Mouse (Mus musculus) liver, embryonic 14.5 days (tissue): ENCODE data around the gene Gramd1a. TPM values are rescaled to one million over a fixed set of nuclear protein-coding genes. Genes with fewer than 3 reads are reported as not detected.

Experiments
- ATAC-seq: fragments of 200-750 bp; cut with Nextera tagmentation; 2 replicates; pipeline ENCODE4 v1.8.0; 2017; ENCODE audit warnings: moderate number of reproducible peaks, mild to moderate bottlenecking, moderate library complexity; ENCODE audit not compliant: insufficient read depth
- DNase-seq, 3 experiments: peaks; one replicate each; pipeline ENCODE4 v3.0.0-alpha.2; 2012 to 2013; ENCODE audit warnings: low read depth in 3 of 3, low spot score in 3 of 3
- H3K27ac ChIP-seq: fragments of 300-500 bp; sonication (generic); 2 replicates; pipeline ENCODE4 v1.5.1; 2014; ENCODE audit warnings: moderate library complexity, mild to moderate bottlenecking, control low read depth, inconsistent platforms
- H3K27me3 ChIP-seq: fragments of 300-500 bp; sonication (generic); 2 replicates; pipeline ENCODE4 v1.6.1; 2014; ENCODE audit warnings: mild to moderate bottlenecking, low read length, moderate library complexity; ENCODE audit not compliant: control insufficient read depth, insufficient read depth
- H3K36me3 ChIP-seq: fragments of 300-500 bp; sonication (generic); replicated peaks from 2 replicates; pipeline ENCODE4 v1.6.1; 2014; ENCODE audit warnings: low read depth; ENCODE audit not compliant: control insufficient read depth, insufficient read depth
- H3K4me1 ChIP-seq, 2 experiments: fragments of 200-500 bp in 1 of 2; fragments of 300-500 bp in 1 of 2; sonication (generic) in 1 of 2; replicated peaks; 2 replicates each; pipeline ENCODE4 v1.6.1; 2012 to 2014; ENCODE audit warnings: antibody characterized with exemption in 1 of 2, inconsistent platforms in 1 of 2, low read length in 1 of 2; ENCODE audit not compliant: control insufficient read depth in 2 of 2, insufficient read depth in 2 of 2
- H3K4me2 ChIP-seq: fragments of 300-500 bp; sonication (generic); 2 replicates; pipeline ENCODE4 v1.6.1; 2014; ENCODE audit warnings: low read depth, mild to moderate bottlenecking, control low read depth, moderate library complexity
- H3K4me3 ChIP-seq, 2 experiments: fragments of 200-500 bp in 1 of 2; fragments of 300-500 bp in 1 of 2; sonication (generic) in 1 of 2; 2 replicates each; pipeline ENCODE4 v1.5.1; 2012 to 2014; ENCODE audit warnings: low read depth in 2 of 2, low read length in 2 of 2, mild to moderate bottlenecking in 2 of 2, control low read depth in 1 of 2, inconsistent platforms in 1 of 2, moderate library complexity in 1 of 2; ENCODE audit not compliant: insufficient read depth in 1 of 2
- H3K9ac ChIP-seq: fragments of 300-500 bp; sonication (generic); replicated peaks from 2 replicates; pipeline ENCODE4 v1.6.1; 2014; ENCODE audit warnings: mild to moderate bottlenecking, control low read depth, moderate library complexity
- H3K9me3 ChIP-seq: fragments of 300-500 bp; sonication (generic); 2 replicates; pipeline ENCODE4 v1.6.1; 2016; ENCODE audit warnings: low read length, mixed read lengths; ENCODE audit not compliant: control insufficient read depth
- CTCF ChIP-seq: IDR thresholded peaks from 2 replicates; pipeline ENCODE4 v1.5.1; 2016; ENCODE audit warnings: antibody characterized with exemption, low read depth, control low read depth
- EP300 ChIP-seq: IDR thresholded peaks from 2 replicates; pipeline ENCODE4 v1.6.1; 2016; ENCODE audit warnings: antibody characterized with exemption, low read depth
- WGBS: fragments of 180-500 bp; shearing (Covaris S2); extraction: QIAGEN DNeasy Blood & Tissue Kit; methylation state at CpG from one replicate; pipeline ENCODE4 v1.1.7; 2014; ENCODE audit not compliant: insufficient replicate concordance; 5-methylcytosine and 5-hydroxymethylcytosine counted together
- polyA plus RNA-seq, 2 experiments: library from polyadenylated mRNA; depleted of rRNA in 1 of 2; stranded (reverse) in 1 of 2; unstranded in 1 of 2; fragments of >200 nt; fragmentation: Nextera tagmentation in 1 of 2; extraction: Ambion mirVana in 1 of 2; gene quantifications; 2 replicates each; pipeline versions ENCODE4 v1.2.1 to v1.2.3; 2012 to 2014

The Gramd1a gene
- polyA plus RNA-seq, 2 experiments = 8.5 to 19.1 TPM

GRCm38 (mm10) chr7:31113800-31114199 lies 41.9 kb downstream of the Gramd1a start:
- Histone ChIP-seq H3K4me2 (peak overlapping the region; percentile 47), H3K36me3 (no peaks in the 10 kb centered on the region), H3K4me3 (peak overlapping the region; percentile 39 to 46; a peak in 3 of 4 replicates), H3K27ac (no peak overlapping the region), H3K27me3 (no peaks in the 10 kb centered on the region), H3K9ac (no peak overlapping the region), H3K4me1 (peaks cover 0 to 19% of the 10 kb centered on the region in 2 experiments; a peak in 2 of 4 replicates), H3K9me3 (no peaks in the 10 kb centered on the region)
- no peak for TF ChIP-seq EP300
- no peak for TF ChIP-seq CTCF
- WGBS = 58% methylated on average over 6 of the region's 6 CpGs
- DNase-seq (no peak), ATAC-seq (no peak)

- peaks cover 0 to 19% of the 10 kb centered on the region in 2 experiments; a peak in 2 of 4 replicates for H3K4me1 ChIP-seq
- no peaks in the 10 kb centered on the region for H3K27me3 ChIP-seq
- WGBS = 25% methylated on average over 4 of the region's 4 CpGs
- H3K36me3 ChIP-seq = no peaks in the 10 kb centered on the region
- no peak for DNase-seq
- TF ChIP-seq EP300 (no peak), CTCF (no peak)
- no peak for ATAC-seq
- H3K9ac ChIP-seq = no peak overlapping the region
- H3K27ac ChIP-seq = no peak overlapping the region
- H3K4me2 ChIP-seq = no peak overlapping the region
- H3K4me3 ChIP-seq = no peak overlapping the region
- no peaks in the 10 kb centered on the region for H3K9me3 ChIP-seq
Observed at GRCm38 (mm10) chr7:31112036-31112435, 43.7 kb downstream of the Gramd1a start.

GRCm38 (mm10) chr7:31110861-31111385 lies 44.8 kb downstream of the Gramd1a start:
- Histone ChIP-seq H3K36me3 (no peaks in the 10 kb centered on the region), H3K27me3 (no peaks in the 10 kb centered on the region), H3K9me3 (no peaks in the 10 kb centered on the region), H3K4me2 (no peak overlapping the region), H3K4me1 (peaks cover 0 to 19% of the 10 kb centered on the region in 2 experiments; a peak in 2 of 4 replicates), H3K4me3 (no peak overlapping the region), H3K27ac (no peak overlapping the region), H3K9ac (no peak overlapping the region)
- no peak for ATAC-seq
- 40% methylated on average over 15 of the region's 15 CpGs for WGBS
- DNase-seq = no peak
- no peak for TF ChIP-seq CTCF
- no peak for TF ChIP-seq EP300

GRCm38 (mm10) chr7:31109796-31110195 lies 45.9 kb downstream of the Gramd1a start:
- no peak for DNase-seq

GRCm38 (mm10) chr7:31109091-31109490 lies 46.6 kb downstream of the Gramd1a start:
- Histone ChIP-seq H3K27me3 (no peaks in the 10 kb centered on the region), H3K4me1 (peaks cover 0 to 16% of the 10 kb centered on the region in 2 experiments; a peak in 2 of 4 replicates), H3K4me3 (no peak overlapping the region), H3K36me3 (no peaks in the 10 kb centered on the region), H3K9ac (no peak overlapping the region), H3K4me2 (no peak overlapping the region), H3K9me3 (no peaks in the 10 kb centered on the region), H3K27ac (no peak overlapping the region)
- DNase-seq (no peak), ATAC-seq (no peak)
- no peak for TF ChIP-seq CTCF
- TF ChIP-seq EP300 = no peak
- 44% methylated on average over 7 of the region's 7 CpGs for WGBS

More at GRCm38 (mm10) chr7:31109796-31110195, 45.9 kb downstream of the Gramd1a start:
- no peaks in the 10 kb centered on the region for H3K27me3 ChIP-seq
- 68% methylated on average over 5 of the region's 5 CpGs for WGBS
- H3K4me1 ChIP-seq = peaks cover 0 to 16% of the 10 kb centered on the region in 2 experiments; a peak in 2 of 4 replicates
- no peak overlapping the region for H3K4me3 ChIP-seq
- no peak for ATAC-seq
- H3K9ac ChIP-seq = no peak overlapping the region
- TF ChIP-seq EP300 (no peak), CTCF (no peak)
- H3K9me3 ChIP-seq = no peaks in the 10 kb centered on the region
- no peaks in the 10 kb centered on the region for H3K36me3 ChIP-seq
- no peak overlapping the region for H3K4me2 ChIP-seq
- H3K27ac ChIP-seq = no peak overlapping the region
